Mouse (Mus musculus) forebrain, embryonic 14.5 days (tissue): Measurements from ENCODE around the gene Tceal7. TPM values are rescaled to one million over a fixed set of nuclear protein-coding genes. Genes with fewer than 3 reads are reported as not detected.
A peak's percentile ranks its signal among the peaks of the same experiment; 100 is the strongest.
"Not testable (repeated sequence)": the region's sequence is repeated elsewhere in the genome, so short reads cannot be mapped to it uniquely, and the experiment has no call there.

ENCODE experiments used
- ATAC-seq: fragments of 200-750 bp; cut with Nextera tagmentation; 2 replicates; pipeline ENCODE4 v1.8.0; 2017; ENCODE audit warnings: mild to moderate bottlenecking, moderate library complexity
- DNase-seq: peaks from one replicate; pipeline ENCODE4 v3.0.0-alpha.2; 2015; ENCODE audit warnings: low spot score
- H3K27ac ChIP-seq: fragments of 300-500 bp; sonication (generic); 2 replicates; pipeline ENCODE4 v1.5.1; 2014; ENCODE audit warnings: low read depth, mild to moderate bottlenecking, control low read depth, low read length, moderate library complexity
- H3K27me3 ChIP-seq: fragments of 300-500 bp; sonication (generic); replicated peaks from 2 replicates; pipeline ENCODE4 v1.6.1; 2014; ENCODE audit warnings: low read length, control low read depth, mixed read lengths; ENCODE audit not compliant: control insufficient read depth, insufficient read depth
- H3K36me3 ChIP-seq: fragments of 300-500 bp; sonication (generic); 2 replicates; pipeline ENCODE4 v1.6.1; 2014; ENCODE audit warnings: low read length, control low read depth; ENCODE audit not compliant: control insufficient read depth, insufficient read depth
- H3K4me1 ChIP-seq: fragments of 300-500 bp; sonication (generic); 2 replicates; pipeline ENCODE4 v1.6.1; 2014; ENCODE audit warnings: antibody characterized with exemption, low read length, control low read depth; ENCODE audit not compliant: control insufficient read depth, insufficient read depth
- H3K4me2 ChIP-seq: fragments of 300-500 bp; sonication (generic); 2 replicates; pipeline ENCODE4 v1.6.1; 2014; ENCODE audit warnings: mild to moderate bottlenecking, control low read depth, low read length
- H3K4me3 ChIP-seq: fragments of 300-500 bp; sonication (generic); 2 replicates; pipeline ENCODE4 v1.5.1; 2014; ENCODE audit warnings: low read depth, low read length, control low read depth
- H3K9ac ChIP-seq: fragments of 300-500 bp; sonication (generic); 2 replicates; pipeline ENCODE4 v1.6.1; 2014; ENCODE audit warnings: mild to moderate bottlenecking, low read length, control low read depth, moderate library complexity
- H3K9me3 ChIP-seq: fragments of 300-500 bp; sonication (generic); replicated peaks from 2 replicates; pipeline ENCODE4 v1.6.1; 2016; ENCODE audit warnings: low read length, control low read depth, mixed read lengths; ENCODE audit not compliant: control insufficient read depth
- WGBS: fragments of 180-500 bp; shearing (Covaris S2); extraction: QIAGEN DNeasy Blood & Tissue Kit; methylation state at CpG from one replicate; pipeline ENCODE4 v1.1.7; 2014; 5-methylcytosine and 5-hydroxymethylcytosine counted together
- polyA plus RNA-seq: library from polyadenylated mRNA; unstranded; fragments of >200 nt; fragmentation: Nextera tagmentation; extraction: Ambion mirVana; gene quantifications from 2 replicates; pipeline ENCODE4 v1.2.1, GENCODE M21; 2014

Tceal7 gene
- polyA plus RNA-seq: 1.9 and 2.2 TPM in 2 replicates

DNA sequence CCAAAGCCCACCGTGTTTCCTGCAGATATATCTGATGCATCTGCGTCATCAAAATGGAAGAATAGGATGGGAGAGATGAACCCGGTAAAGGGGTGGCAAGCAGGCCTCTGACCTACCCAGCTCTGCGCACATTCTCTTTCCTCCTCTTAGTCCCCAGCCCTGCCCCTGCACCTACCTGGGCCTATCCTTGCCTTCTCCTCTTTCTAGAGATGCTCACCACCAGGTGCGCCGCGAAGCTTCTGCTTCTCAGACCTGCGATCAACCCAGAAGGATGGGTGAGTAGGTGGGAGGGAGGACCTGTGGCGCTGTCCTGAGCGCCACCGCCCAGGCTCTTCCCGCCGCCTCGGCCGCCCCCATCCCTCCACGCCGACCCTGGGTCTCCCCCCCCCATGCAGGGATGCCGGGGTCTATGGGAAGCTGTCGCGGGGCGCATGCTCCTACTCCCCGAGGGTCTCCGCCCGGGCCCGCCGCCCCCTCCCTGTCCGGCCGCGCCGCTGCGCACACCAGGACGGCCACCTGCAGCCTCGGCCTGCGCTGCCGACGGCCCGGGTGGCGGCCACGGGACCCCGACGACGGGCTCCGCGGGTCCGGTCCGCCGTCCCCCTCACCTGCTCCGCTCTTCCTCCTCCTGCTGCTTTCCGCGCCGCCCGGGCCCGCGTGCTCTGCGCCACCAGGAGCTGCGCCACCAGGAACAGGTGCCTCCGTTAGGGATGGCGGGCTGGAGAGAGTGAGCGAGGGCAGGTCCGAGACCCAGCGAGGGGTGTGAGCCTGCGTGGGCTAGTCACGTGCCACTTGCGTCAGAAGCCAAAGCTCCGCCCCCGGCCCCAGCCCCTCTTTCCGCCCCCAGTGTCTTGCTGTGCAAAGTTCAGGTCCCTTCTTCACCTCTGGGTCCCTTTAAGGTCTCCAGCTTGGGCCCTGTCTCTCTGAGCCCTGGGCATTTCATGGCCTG is at the start of gene Tceal7, which contains the start of gene Bex1:
Gene Tceal7 (plus strand): TSS at position 51 of the 949 bp plus-strand sequence.
Gene Bex1 (minus strand): TSS at position 785 of the 949 bp plus-strand sequence.
- H3K27ac ChIP-seq, H3K27me3 ChIP-seq, H3K36me3 ChIP-seq, DNase-seq, H3K9me3 ChIP-seq, H3K4me1 ChIP-seq: not testable (repeated sequence)
- peak within 1 kb of the TSS; percentile 45; the same call in 1 of the 2 replicates for H3K9ac ChIP-seq
- peak within 1 kb of the TSS; percentile 28 for H3K4me3 ChIP-seq
- WGBS: 43% methylated on average over 11 of the region's 67 CpGs
- peak within 1 kb of the TSS; percentile 43 for H3K4me2 ChIP-seq
- ATAC-seq: peak; percentile 96

DNA sequence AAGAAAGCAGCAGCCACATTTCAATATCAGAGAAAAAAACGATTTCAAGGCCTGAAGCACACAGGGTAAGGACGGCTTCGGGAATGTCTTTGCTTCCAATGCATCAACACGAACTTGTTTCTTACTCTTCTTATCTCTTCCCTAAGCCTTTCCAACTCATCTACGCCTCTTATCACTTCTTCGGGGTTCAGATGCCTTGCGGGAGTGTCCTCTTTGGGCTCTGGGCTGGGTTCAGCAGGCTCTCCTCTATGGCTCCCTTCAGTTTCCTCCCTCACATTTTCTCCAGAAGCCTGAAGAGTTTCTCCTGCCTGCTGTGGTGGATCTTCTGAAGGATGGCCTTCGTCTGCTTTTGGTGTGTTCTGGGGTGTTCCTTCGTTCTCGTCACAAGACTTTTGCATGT is 44.0 kb upstream of the Tceal7 start:
- H3K27ac ChIP-seq: 0 out of 2 replicates have a peak overlapping the region, but pooled peaks have one; percentile 5
- H3K4me2 ChIP-seq: peak overlapping the region; percentile 51
- H3K4me1 ChIP-seq: no peaks in the 10 kb centered on the region
- peak overlapping the region; percentile 49 for H3K4me3 ChIP-seq
- H3K9me3 ChIP-seq: no peaks in the 10 kb centered on the region
- no peaks in the 10 kb centered on the region for H3K27me3 ChIP-seq
- H3K36me3 ChIP-seq: no peaks in the 10 kb centered on the region
- no peak overlapping the region for H3K9ac ChIP-seq
- no peak for ATAC-seq
- no peak for DNase-seq
- 59% methylated on average over 10 of the region's 10 CpGs for WGBS

DNA sequence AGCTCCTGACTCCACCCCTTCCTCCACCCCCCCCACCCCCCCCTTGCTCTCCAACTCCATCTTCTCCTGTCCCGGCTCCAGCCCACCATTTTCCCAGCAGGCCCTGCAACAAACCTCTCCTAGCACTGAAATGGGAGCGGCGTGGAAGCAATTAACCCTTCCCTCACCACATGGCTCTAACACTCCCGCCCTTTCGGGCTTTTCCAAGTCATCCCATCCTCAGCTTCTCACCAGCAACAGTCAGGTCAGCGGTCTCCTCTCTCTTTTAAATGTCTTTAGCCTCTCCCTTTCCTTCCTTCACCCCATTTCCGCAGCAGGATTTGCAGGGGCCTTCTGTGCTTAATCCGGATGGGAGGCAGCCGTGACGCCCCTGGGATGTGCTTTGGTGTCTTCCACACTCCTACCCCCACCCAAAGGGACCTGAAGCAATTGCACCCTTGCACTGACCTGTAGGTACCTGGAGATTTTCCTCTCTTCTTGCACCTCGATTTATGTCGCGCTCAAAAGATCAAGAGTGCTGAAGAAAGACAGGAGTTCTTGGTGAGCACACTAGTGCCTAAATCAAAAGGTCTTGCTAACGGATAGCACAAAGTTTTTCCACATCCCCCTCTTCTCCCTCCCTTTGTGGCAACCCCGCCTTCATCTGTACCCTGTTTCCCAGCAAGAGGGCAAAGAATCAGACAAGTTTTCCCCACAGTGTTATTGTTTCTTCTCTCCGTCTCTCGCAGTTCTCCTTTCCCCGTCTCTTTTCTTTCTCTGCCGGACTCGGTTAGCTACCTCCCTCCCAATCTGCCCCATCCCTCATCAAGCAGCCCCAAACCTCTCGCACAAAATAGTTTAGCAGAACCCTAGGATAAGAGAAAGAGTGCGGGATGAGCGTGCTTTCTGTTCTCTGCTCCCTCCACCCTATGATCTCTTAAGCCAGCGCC is 43.1 kb upstream of the Tceal7 start:
- Histone ChIP-seq H3K9ac (peak overlapping the region; percentile 65), H3K36me3 (no peaks in the 10 kb centered on the region), H3K9me3 (no peaks in the 10 kb centered on the region), H3K4me2 (peak overlapping the region; percentile 51), H3K4me3 (peak overlapping the region; percentile 49), H3K27ac (peak overlapping the region; percentile 80), H3K27me3 (no peaks in the 10 kb centered on the region), H3K4me1 (no peaks in the 10 kb centered on the region)
- peak; percentile 66 for ATAC-seq
- 28% methylated on average over 24 of the region's 24 CpGs for WGBS
- DNase-seq: peak; percentile 80

DNA sequence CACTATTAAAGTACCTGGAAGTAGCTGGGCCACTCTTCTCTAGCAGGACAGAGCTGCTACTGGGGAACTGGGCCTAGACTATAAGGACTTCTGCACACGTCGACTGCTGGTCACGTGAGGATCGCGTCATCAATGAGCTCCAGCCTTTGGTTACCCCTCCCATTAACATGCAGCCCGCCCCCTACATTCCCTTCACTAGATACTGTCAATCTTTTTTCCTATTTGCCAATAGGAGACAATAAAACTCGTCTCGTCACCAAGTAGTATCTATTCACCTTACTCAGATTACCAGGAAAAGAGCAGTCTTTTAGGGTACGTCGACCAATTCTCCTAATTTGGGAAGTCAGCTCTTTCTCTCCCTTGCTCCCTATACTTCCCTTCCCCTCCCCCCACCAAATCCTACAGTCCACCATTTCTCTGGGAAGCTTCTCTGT is 42.4 kb upstream of the Tceal7 start, which contains the start of gene Tceal8:
Gene Tceal8 (minus strand): TSS at position 225 of the 434 bp plus-strand sequence.
- peak; percentile 96 for DNase-seq
- Histone ChIP-seq H3K4me3 (peak within 1 kb of the TSS; percentile 49), H3K9ac (peak within 1 kb of the TSS; percentile 65), H3K36me3 (no peaks in the 10 kb centered on the region), H3K4me1 (no peaks in the 10 kb centered on the region), H3K27me3 (no peaks in the 10 kb centered on the region), H3K9me3 (no peaks in the 10 kb centered on the region), H3K27ac (peak within 1 kb of the TSS; percentile 80), H3K4me2 (peak within 1 kb of the TSS; percentile 51)
- WGBS: 32% methylated on average over 10 of the region's 10 CpGs
- peak; percentile 97 for ATAC-seq

DNA sequence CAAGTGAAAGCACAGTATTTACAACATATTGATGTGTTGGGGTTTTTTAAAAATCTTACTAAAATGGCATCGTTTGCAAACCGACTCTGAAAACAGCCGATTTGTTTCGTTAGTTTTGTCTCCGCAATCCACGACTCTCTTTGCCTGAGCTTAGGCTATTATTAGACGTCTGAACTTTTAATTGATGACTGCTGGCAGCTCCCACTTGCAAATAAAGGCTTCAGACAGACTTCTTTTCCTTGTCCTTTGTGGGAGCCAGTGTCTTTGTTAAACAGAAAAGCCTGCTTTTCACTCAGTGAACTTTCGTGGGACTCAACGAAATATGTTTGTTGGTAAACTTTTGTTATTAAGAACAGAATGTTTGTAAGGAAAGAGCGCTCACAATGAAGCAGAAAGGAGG is 41.8 kb upstream of the Tceal7 start:
- no peaks in the 10 kb centered on the region for H3K36me3 ChIP-seq
- H3K27me3 ChIP-seq: no peaks in the 10 kb centered on the region
- H3K9me3 ChIP-seq: no peaks in the 10 kb centered on the region
- 28% methylated on average over 10 of the region's 10 CpGs for WGBS
- no peak for ATAC-seq
- H3K27ac ChIP-seq: peak overlapping the region; percentile 63; the same call in 1 of the 2 replicates
- DNase-seq: peak; percentile 45
- H3K9ac ChIP-seq: peak overlapping the region; percentile 58
- H3K4me1 ChIP-seq: no peaks in the 10 kb centered on the region
- H3K4me3 ChIP-seq: peak overlapping the region; percentile 49
- peak overlapping the region; percentile 51 for H3K4me2 ChIP-seq

DNA sequence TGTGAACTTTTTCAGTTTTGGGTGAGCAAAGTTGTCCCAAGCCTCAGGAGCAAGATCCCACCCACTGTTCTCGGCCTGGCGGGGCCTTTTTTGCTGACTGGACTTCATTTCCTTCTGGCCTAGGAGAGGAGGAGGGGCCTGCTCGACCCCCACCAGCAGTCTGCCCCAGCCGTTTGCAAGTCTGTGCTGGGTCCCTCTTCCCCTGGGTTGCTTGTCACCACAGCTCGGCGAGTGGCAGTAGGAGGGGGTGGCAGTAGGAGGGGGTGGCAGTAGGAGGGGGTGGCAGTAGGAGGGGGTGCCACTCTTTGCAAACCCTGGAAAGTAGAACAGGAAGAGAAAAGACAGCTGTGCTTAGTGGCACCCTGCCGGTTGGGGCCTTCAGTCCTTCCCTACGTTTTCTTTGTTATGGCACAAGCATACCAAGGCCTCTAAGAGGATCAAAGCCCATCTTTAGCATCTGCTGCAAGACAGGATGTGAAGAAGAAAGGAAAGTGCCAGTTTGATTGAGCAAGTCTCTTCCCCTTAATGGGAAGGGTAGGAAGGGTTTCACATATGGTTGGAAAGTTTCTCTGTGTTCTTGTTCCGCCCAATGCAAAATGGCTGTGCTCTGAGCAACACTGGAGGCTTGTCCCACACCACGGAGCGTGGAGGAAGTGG is 33.6 kb upstream of the Tceal7 start:
- Histone ChIP-seq H3K9ac (no peak overlapping the region), H3K9me3 (no peaks in the 10 kb centered on the region), H3K4me3 (no peak overlapping the region), H3K27me3 (no peaks in the 10 kb centered on the region), H3K4me1 (no peaks in the 10 kb centered on the region), H3K36me3 (no peaks in the 10 kb centered on the region), H3K27ac (no peak overlapping the region), H3K4me2 (no peak overlapping the region)
- no peak for ATAC-seq
- DNase-seq: no peak
- 40% methylated on average over 11 of the region's 11 CpGs for WGBS

DNA sequence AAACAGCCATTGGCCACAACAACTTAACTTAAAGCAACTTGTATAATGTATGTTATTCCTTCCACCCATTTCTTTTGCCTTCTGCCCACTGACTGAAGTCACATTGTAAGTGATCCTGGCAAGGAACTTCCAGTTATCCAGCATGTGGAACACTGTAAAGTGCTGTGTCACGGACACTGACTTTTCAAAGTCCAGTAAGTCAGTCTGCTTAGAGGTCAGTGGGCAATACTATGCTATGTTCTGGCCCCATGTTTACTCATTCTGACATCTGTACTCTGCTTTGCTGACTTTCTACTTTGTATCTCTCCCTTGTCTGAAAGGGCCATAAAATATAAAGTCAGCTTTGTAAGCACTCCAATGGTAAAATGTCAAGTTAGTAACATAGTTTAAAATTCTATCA is 31.5 kb upstream of the Tceal7 start:
- Histone ChIP-seq H3K9me3 (no peaks in the 10 kb centered on the region), H3K4me1 (no peaks in the 10 kb centered on the region), H3K4me3 (no peak overlapping the region), H3K36me3 (no peaks in the 10 kb centered on the region), H3K27ac (no peak overlapping the region), H3K4me2 (no peak overlapping the region), H3K27me3 (no peaks in the 10 kb centered on the region), H3K9ac (no peak overlapping the region)
- WGBS: 81% methylated on average over 1 of the region's 1 CpGs
- no peak for DNase-seq
- no peak for ATAC-seq
